Comparison of ENCODE assay signal across 8 mouse cellular contexts in the genomic region with DNA sequence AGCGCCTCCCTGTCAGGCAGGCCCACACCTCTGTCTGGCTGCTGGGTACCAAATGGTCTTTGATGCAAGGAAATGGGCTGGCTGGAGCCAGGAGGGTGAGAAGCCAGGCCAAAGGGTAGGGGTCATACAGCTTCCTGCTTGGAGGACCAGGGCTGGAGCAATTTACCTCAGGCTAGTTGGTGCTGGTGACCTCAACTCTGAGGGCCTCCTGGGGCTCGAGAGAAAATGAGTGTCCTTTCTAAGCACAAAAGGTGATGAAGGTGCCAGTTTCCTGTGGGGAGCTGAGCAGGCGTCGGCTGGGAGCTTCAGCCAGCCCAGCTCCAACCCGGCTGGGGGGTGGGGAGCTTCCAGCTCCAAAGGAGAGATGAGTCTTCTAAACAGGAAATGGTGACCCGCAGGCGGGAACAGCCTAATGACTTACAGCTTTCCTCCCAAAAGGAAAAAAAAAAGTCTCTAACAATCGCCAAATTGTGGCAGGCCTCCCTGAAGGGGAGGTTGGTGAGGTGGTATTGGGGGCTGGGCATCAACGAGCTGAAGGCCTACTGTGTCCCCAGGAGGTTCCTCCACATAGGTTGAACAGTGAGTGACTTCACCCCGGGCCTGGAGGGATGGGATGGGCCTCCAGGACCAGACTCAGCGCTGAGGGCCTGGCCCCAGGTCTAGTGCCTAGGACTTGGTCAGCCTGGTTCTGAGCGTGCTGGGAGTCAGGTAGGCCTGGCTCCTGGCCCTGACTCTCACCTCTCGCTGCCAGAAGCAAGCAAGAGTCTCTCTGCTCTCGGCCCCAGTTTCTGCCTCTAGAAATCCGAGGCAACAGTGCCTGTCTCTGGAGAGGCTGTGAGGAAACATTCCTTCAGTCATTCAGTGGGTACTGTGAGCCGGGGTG. TPM values are rescaled to one million over a fixed set of nuclear protein-coding genes. Genes with fewer than 3 reads are reported as not detected.
DNase-seq lines count a peak whose midpoint lies in the region; ATAC-seq and TF ChIP-seq lines count a peak whose summit lies in the region.

No protein-coding gene starts in this region.

- TF ChIP-seq CTCF in gastrocnemius, adult 2 months (IDR thresholded peaks at IDR 0.05) = no peak
- no peak for TF ChIP-seq CTCF in hindbrain, postnatal 0 days (IDR thresholded peaks at IDR 0.05; ENCODE audit: low read depth)

- 45% methylated on average over 16 of the region's 16 CpGs for WGBS in midbrain, embryonic 12.5 days
- WGBS in midbrain, embryonic 11.5 days = 44% methylated on average over 16 of the region's 16 CpGs
- 29% methylated on average over 16 of the region's 16 CpGs for WGBS in hindbrain, postnatal 0 days
- 36% methylated on average over 16 of the region's 16 CpGs for WGBS in liver, embryonic 12.5 days (ENCODE audit: insufficient replicate concordance)

- DNase-seq in midbrain, embryonic 11.5 days (ENCODE audit: low spot score, missing footprints) = no peak
- peak; percentile 76 for DNase-seq in gastrocnemius, adult 2 months
- DNase-seq in hindbrain, postnatal 0 days (ENCODE audit: low spot score) = no peak
- DNase-seq in skeletal muscle tissue, adult 2 months (ENCODE audit: low read depth, low spot score) = peak; percentile 43
- no peak for DNase-seq in left cerebral cortex, adult 18-20 months (ENCODE audit: low spot score in 2 of 2)
- DNase-seq in right cerebral cortex, postnatal 10 days (ENCODE audit: low spot score in 2 of 2) = no peak

- no peak overlapping the region for H3K9ac ChIP-seq in midbrain, embryonic 12.5 days (replicated peaks)
- H3K9ac ChIP-seq in midbrain, embryonic 11.5 days (ENCODE audit: low read length) = no peak overlapping the region
- H3K9ac ChIP-seq in hindbrain, postnatal 0 days (replicated peaks; ENCODE audit: low read length) = no peak overlapping the region
- H3K9ac ChIP-seq in liver, embryonic 12.5 days = no peak overlapping the region

- peaks cover 52% of the 10 kb centered on the region for H3K27me3 ChIP-seq in midbrain, embryonic 12.5 days
- peaks cover 29% of the 10 kb centered on the region for H3K27me3 ChIP-seq in midbrain, embryonic 11.5 days (ENCODE audit: control insufficient read depth, insufficient read depth, low read length)
- 0 out of 2 replicates have a peak, but pooled peaks cover 6% of the 10 kb centered on the region for H3K27me3 ChIP-seq in hindbrain, postnatal 0 days (ENCODE audit: insufficient read depth, low read length)
- peaks cover 36% of the 10 kb centered on the region for H3K27me3 ChIP-seq in liver, embryonic 12.5 days (replicated peaks)

- no peaks in the 10 kb centered on the region for H3K9me3 ChIP-seq in midbrain, embryonic 12.5 days
- no peaks in the 10 kb centered on the region for H3K9me3 ChIP-seq in midbrain, embryonic 11.5 days (ENCODE audit: control insufficient read depth, low read length)
- H3K9me3 ChIP-seq in hindbrain, postnatal 0 days (ENCODE audit: low read length) = no peaks in the 10 kb centered on the region
- H3K9me3 ChIP-seq in liver, embryonic 12.5 days (replicated peaks) = no peaks in the 10 kb centered on the region

- intact Hi-C loops in gastrocnemius, adult 2 months (cut with DNase I) = no loop called here

- H3K36me3 ChIP-seq in midbrain, embryonic 12.5 days = no peaks in the 10 kb centered on the region
- H3K36me3 ChIP-seq in midbrain, embryonic 11.5 days (ENCODE audit: control insufficient read depth, insufficient read depth, low read length) = no peaks in the 10 kb centered on the region
- H3K36me3 ChIP-seq in hindbrain, postnatal 0 days (ENCODE audit: insufficient read depth, low read length) = no peaks in the 10 kb centered on the region
- H3K36me3 ChIP-seq in liver, embryonic 12.5 days = peaks cover 4% of the 10 kb centered on the region; the same call in 1 of the 2 replicates

- peaks cover 38% of the 10 kb centered on the region for H3K4me1 ChIP-seq in midbrain, embryonic 12.5 days
- H3K4me1 ChIP-seq in midbrain, embryonic 11.5 days (ENCODE audit: control insufficient read depth, insufficient read depth, low read length) = peaks cover 14% of the 10 kb centered on the region
- H3K4me1 ChIP-seq in hindbrain, postnatal 0 days (ENCODE audit: insufficient read depth, low read length) = 0 out of 2 replicates have a peak, but pooled peaks cover under 1% of the 10 kb centered on the region
- peaks cover 34% of the 10 kb centered on the region for H3K4me1 ChIP-seq in liver, embryonic 12.5 days

- H3K27ac ChIP-seq in midbrain, embryonic 12.5 days (replicated peaks) = peak overlapping the region; percentile 52; the same call in 1 of the 2 replicates
- H3K27ac ChIP-seq in midbrain, embryonic 11.5 days (ENCODE audit: low read depth, low read length) = no peak overlapping the region
- peak overlapping the region; percentile 86 for H3K27ac ChIP-seq in gastrocnemius, adult 2 months
- H3K27ac ChIP-seq in hindbrain, postnatal 0 days = peak overlapping the region; percentile 38; the same call in 1 of the 2 replicates
- peak overlapping the region; percentile 75 for H3K27ac ChIP-seq in liver, embryonic 12.5 days

- no peak overlapping the region for H3K4me2 ChIP-seq in midbrain, embryonic 12.5 days (replicated peaks)
- H3K4me2 ChIP-seq in midbrain, embryonic 11.5 days = no peak overlapping the region
- no peak overlapping the region for H3K4me2 ChIP-seq in hindbrain, postnatal 0 days (ENCODE audit: low read depth, low read length)
- no peak overlapping the region for H3K4me2 ChIP-seq in liver, embryonic 12.5 days

- no peak for ATAC-seq in midbrain, embryonic 12.5 days (ENCODE audit: low FRiP score, low read depth)
- ATAC-seq in midbrain, embryonic 11.5 days (ENCODE audit: low FRiP score) = no peak
- no peak for ATAC-seq in hindbrain, postnatal 0 days
- ATAC-seq in liver, embryonic 12.5 days = no peak

- no peak overlapping the region for H3K4me3 ChIP-seq in midbrain, embryonic 12.5 days
- H3K4me3 ChIP-seq in midbrain, embryonic 11.5 days (ENCODE audit: low read depth, low read length) = no peak overlapping the region
- peak overlapping the region; percentile 48 for H3K4me3 ChIP-seq in gastrocnemius, adult 2 months
- no peak overlapping the region for H3K4me3 ChIP-seq in hindbrain, postnatal 0 days (ENCODE audit: low read length)
- H3K4me3 ChIP-seq in liver, embryonic 12.5 days = no peak overlapping the region

RNA-seq across cellular contexts. Expression of gene Snai1, which starts 5.4 kb away (rescaled TPM):
- 15.3 and 24.6 TPM in 2 replicates for polyA plus RNA-seq in midbrain, embryonic 12.5 days (2016; fragmentation: Nextera tagmentation; extraction: Ambion mirVana)
- 18.4 and 20.8 TPM in 2 replicates for polyA plus RNA-seq in midbrain, embryonic 11.5 days (2014; fragmentation: Nextera tagmentation; extraction: Ambion mirVana)
- 1 to 10 TPM; 1.1 to 1.2 TPM for total RNA-seq in gastrocnemius, adult 2 months (2021)
- total RNA-seq in hindbrain, postnatal 0 days (2014; rRNA removed) = 0.93 and 1.2 TPM in 2 replicates
- polyA plus RNA-seq in hindbrain, postnatal 0 days (2015; fragmentation: Nextera tagmentation; extraction: Ambion mirVana) = 3.6 and 4.3 TPM in 2 replicates
- 4.9 and 5.0 TPM in 2 replicates for polyA plus RNA-seq in liver, embryonic 12.5 days (2016; fragmentation: Nextera tagmentation; extraction: Ambion mirVana)
- total RNA-seq in left cerebral cortex, adult 18-20 months (2021) = 1 to 10 TPM; 1.1 to 1.2 TPM

RNA-seq across cellular contexts. Expression of gene Spata2, which starts 50.7 kb away (rescaled TPM):
- polyA plus RNA-seq in midbrain, embryonic 12.5 days (2016; fragmentation: Nextera tagmentation; extraction: Ambion mirVana) = 21.3 and 23.6 TPM in 2 replicates
- 15.6 and 15.8 TPM in 2 replicates for polyA plus RNA-seq in midbrain, embryonic 11.5 days (2014; fragmentation: Nextera tagmentation; extraction: Ambion mirVana)
- total RNA-seq in gastrocnemius, adult 2 months (2021) = 10 to 100 TPM; 18.4 to 18.9 TPM
- 41.3 and 45.6 TPM in 2 replicates for total RNA-seq in hindbrain, postnatal 0 days (2014; rRNA removed)
- 27.6 and 29.4 TPM in 2 replicates for polyA plus RNA-seq in hindbrain, postnatal 0 days (2015; fragmentation: Nextera tagmentation; extraction: Ambion mirVana)
- polyA plus RNA-seq in liver, embryonic 12.5 days (2016; fragmentation: Nextera tagmentation; extraction: Ambion mirVana) = 11.0 TPM in 2 replicates
- 10 to 100 TPM; 76.0 to 84.0 TPM for total RNA-seq in left cerebral cortex, adult 18-20 months (2021)

RNA-seq across cellular contexts. Expression of gene Rnf114, which starts 50.9 kb away (rescaled TPM):
- polyA plus RNA-seq in midbrain, embryonic 12.5 days (2016; fragmentation: Nextera tagmentation; extraction: Ambion mirVana) = 135 and 137 TPM in 2 replicates
- polyA plus RNA-seq in midbrain, embryonic 11.5 days (2014; fragmentation: Nextera tagmentation; extraction: Ambion mirVana) = 140 and 150 TPM in 2 replicates
- 10 to 100 TPM; 40.0 to 40.9 TPM for total RNA-seq in gastrocnemius, adult 2 months (2021)
- total RNA-seq in hindbrain, postnatal 0 days (2014; rRNA removed) = 68.7 and 89.6 TPM in 2 replicates
- 79.8 and 85.8 TPM in 2 replicates for polyA plus RNA-seq in hindbrain, postnatal 0 days (2015; fragmentation: Nextera tagmentation; extraction: Ambion mirVana)
- polyA plus RNA-seq in liver, embryonic 12.5 days (2016; fragmentation: Nextera tagmentation; extraction: Ambion mirVana) = 37.6 and 37.9 TPM in 2 replicates
- 10 to 100 TPM; 57.9 to 58.9 TPM for total RNA-seq in left cerebral cortex, adult 18-20 months (2021)

Comparison
In these comparisons a context has a peak if more than half of its experiments do, and no peak if none do; other contexts are left out.
1. DNase-seq: peak in gastrocnemius, adult 2 months (single experiment) and skeletal muscle tissue, adult 2 months (single experiment); none in midbrain, embryonic 11.5 days (single experiment), hindbrain, postnatal 0 days (single experiment), left cerebral cortex, adult 18-20 months (0 of 2) and right cerebral cortex, postnatal 10 days (0 of 2).